Mouse (Mus musculus) macrophage (primary cell): Measurements from ENCODE around the gene Smim26. TPM values are rescaled to one million over a fixed set of nuclear protein-coding genes. Genes with fewer than 3 reads are reported as not detected.

Experiments used
- polyA plus RNA-seq: library from polyadenylated mRNA; stranded (reverse); fragments of 250-400 nt; gene quantifications from 3 replicates; pipeline ENCODE4 v1.2.4, GENCODE M21; 2018; ENCODE audit warnings: inconsistent platforms

The Smim26 gene
- polyA plus RNA-seq, 1 experiment from 2014 or later: 9.3 TPM

Other genes starting within 250 kb of the Smim26 start
- 23.5 to 36.0 TPM (median 28.7 TPM) in 3 replicates for gene Kat14, start 225.1 kb upstream of the Smim26 start, polyA plus RNA-seq
- gene Pet117, start 225.1 kb upstream of the Smim26 start, polyA plus RNA-seq: 11.6 TPM in 1 of 3 replicates, not detected in the others
- gene Dzank1, start 66.6 kb upstream of the Smim26 start, polyA plus RNA-seq: 0.03 to 0.04 TPM (median 0.04 TPM) in 3 replicates
- gene Polr3f, start 66.3 kb upstream of the Smim26 start, polyA plus RNA-seq: 8.9 to 11.6 TPM (median 9.0 TPM) in 3 replicates
- 10.3 to 18.4 TPM (median 12.4 TPM) in 3 replicates for gene Rbbp9, start 43.2 kb upstream of the Smim26 start, polyA plus RNA-seq
- gene Sec23b, start 37.8 kb upstream of the Smim26 start, polyA plus RNA-seq: 47.5 to 65.8 TPM (median 57.3 TPM) in 3 replicates
- 5.7 to 9.9 TPM (median 8.4 TPM) in 3 replicates for gene Dtd1, start 5.8 kb downstream of the Smim26 start, polyA plus RNA-seq
- gene Scp2d1, start 229.6 kb downstream of the Smim26 start, polyA plus RNA-seq: not detected in 3 replicates